Mouse (Mus musculus): ENCODE data around the gene Sowahd. TPM values are rescaled to one million over a fixed set of nuclear protein-coding genes. Genes with fewer than 3 reads are reported as not detected.

The Sowahd gene
- polyA plus RNA-seq, 1 experiment from 2014 or later: 0.11 TPM

- ATAC-seq: peak; percentile 94
- WGBS: 9% methylated on average over 38 of the region's 38 CpGs
Measured at GRCm38 (mm10) chrX:37084927-37085660, 36.4 kb downstream of the Sowahd start, which contains the start of gene Rpl39. TSS of gene Rpl39 (minus strand) at chrX:37085402.

GRCm38 (mm10) chrX:37085665-37086064, 37.0 kb downstream of the Sowahd start:
- H3K27ac ChIP-seq (ENCODE audit: low read length): peak overlapping the region; percentile 91
- H3K9me3 ChIP-seq (ENCODE audit: control insufficient read depth, low read length): no peaks in the 10 kb centered on the region
- no peaks in the 10 kb centered on the region for H3K4me1 ChIP-seq (ENCODE audit: control insufficient read depth, insufficient read depth, low read length)
- peak overlapping the region; percentile 56 for H3K4me3 ChIP-seq (ENCODE audit: low read length)
- WGBS: 19% methylated on average over 9 of the region's 9 CpGs
- ATAC-seq: no peak; the same call in 1 of the 2 replicates
- H3K27me3 ChIP-seq (replicated peaks; ENCODE audit: control insufficient read depth, insufficient read depth, low read length): no peaks in the 10 kb centered on the region
- peak overlapping the region; percentile 35 for H3K4me2 ChIP-seq (ENCODE audit: low read depth, low read length)
- peak overlapping the region; percentile 60 for H3K9ac ChIP-seq (ENCODE audit: low read depth, low read length)
- no peaks in the 10 kb centered on the region for H3K36me3 ChIP-seq (ENCODE audit: control insufficient read depth, insufficient read depth, low read length)

More at GRCm38 (mm10) chrX:37084927-37085660, 36.4 kb downstream of the Sowahd start, which contains the start of gene Rpl39:
- H3K27me3 ChIP-seq (replicated peaks; ENCODE audit: control insufficient read depth, insufficient read depth, low read length): no peaks in the 10 kb centered on the region
- no peaks in the 10 kb centered on the region for H3K9me3 ChIP-seq (ENCODE audit: control insufficient read depth, low read length)
- peak within 1 kb of the TSS; percentile 65 for H3K4me2 ChIP-seq (ENCODE audit: low read depth, low read length)
- H3K4me1 ChIP-seq (ENCODE audit: control insufficient read depth, insufficient read depth, low read length): no peaks in the 10 kb centered on the region
- H3K4me3 ChIP-seq (ENCODE audit: low read length): peak within 1 kb of the TSS; percentile 56
- H3K36me3 ChIP-seq (ENCODE audit: control insufficient read depth, insufficient read depth, low read length): no peaks in the 10 kb centered on the region
- peak within 1 kb of the TSS; percentile 91 for H3K27ac ChIP-seq (ENCODE audit: low read length)
- H3K9ac ChIP-seq (ENCODE audit: low read depth, low read length): peak within 1 kb of the TSS; percentile 74

- Histone ChIP-seq H3K4me3 (ENCODE audit: low read length) (no peak overlapping the region), H3K4me2 (ENCODE audit: low read depth, low read length) (no peak overlapping the region), H3K27ac (ENCODE audit: low read length) (no peak overlapping the region), H3K27me3 (replicated peaks; ENCODE audit: control insufficient read depth, insufficient read depth, low read length) (no peaks in the 10 kb centered on the region), H3K36me3 (ENCODE audit: control insufficient read depth, insufficient read depth, low read length) (no peaks in the 10 kb centered on the region), H3K9ac (ENCODE audit: low read depth, low read length) (no peak overlapping the region), H3K9me3 (ENCODE audit: control insufficient read depth, low read length) (no peaks in the 10 kb centered on the region), H3K4me1 (ENCODE audit: control insufficient read depth, insufficient read depth, low read length) (no peaks in the 10 kb centered on the region)
- 90% methylated on average over 1 of the region's 1 CpGs for WGBS
- ATAC-seq: no peak
Measured at GRCm38 (mm10) chrX:37088778-37089177, 40.1 kb downstream of the Sowahd start.

GRCm38 (mm10) chrX:37091457-37091856, 42.8 kb downstream of the Sowahd start:
- no peak overlapping the region for H3K4me2 ChIP-seq (ENCODE audit: low read depth, low read length)
- H3K9ac ChIP-seq (ENCODE audit: low read depth, low read length): no peak overlapping the region
- H3K27me3 ChIP-seq (replicated peaks; ENCODE audit: control insufficient read depth, insufficient read depth, low read length): no peaks in the 10 kb centered on the region
- no peaks in the 10 kb centered on the region for H3K4me1 ChIP-seq (ENCODE audit: control insufficient read depth, insufficient read depth, low read length)
- no peaks in the 10 kb centered on the region for H3K9me3 ChIP-seq (ENCODE audit: control insufficient read depth, low read length)
- H3K4me3 ChIP-seq (ENCODE audit: low read length): no peak overlapping the region
- no peak for ATAC-seq
- WGBS: 66% methylated on average over 3 of the region's 3 CpGs
- no peak overlapping the region for H3K27ac ChIP-seq (ENCODE audit: low read length)
- no peaks in the 10 kb centered on the region for H3K36me3 ChIP-seq (ENCODE audit: control insufficient read depth, insufficient read depth, low read length)

GRCm38 (mm10) chrX:37095106-37095768, 46.6 kb downstream of the Sowahd start:
- Histone ChIP-seq H3K27me3 (replicated peaks; ENCODE audit: control insufficient read depth, insufficient read depth, low read length) (no peaks in the 10 kb centered on the region), H3K4me2 (ENCODE audit: low read depth, low read length) (no peak overlapping the region), H3K4me1 (ENCODE audit: control insufficient read depth, insufficient read depth, low read length) (no peaks in the 10 kb centered on the region), H3K36me3 (ENCODE audit: control insufficient read depth, insufficient read depth, low read length) (no peaks in the 10 kb centered on the region), H3K27ac (ENCODE audit: low read length) (no peak overlapping the region), H3K4me3 (ENCODE audit: low read length) (no peak overlapping the region), H3K9me3 (ENCODE audit: control insufficient read depth, low read length) (no peaks in the 10 kb centered on the region), H3K9ac (ENCODE audit: low read depth, low read length) (no peak overlapping the region)
- no peak for ATAC-seq
- WGBS: 91% methylated on average over 11 of the region's 11 CpGs

GRCm38 (mm10) chrX:37098681-37099080, 50.0 kb downstream of the Sowahd start:
- no peaks in the 10 kb centered on the region for H3K9me3 ChIP-seq (ENCODE audit: control insufficient read depth, low read length)
- no peak for ATAC-seq
- no peaks in the 10 kb centered on the region for H3K36me3 ChIP-seq (ENCODE audit: control insufficient read depth, insufficient read depth, low read length)
- no peak overlapping the region for H3K4me2 ChIP-seq (ENCODE audit: low read depth, low read length)
- no peak overlapping the region for H3K27ac ChIP-seq (ENCODE audit: low read length)
- no peak overlapping the region for H3K4me3 ChIP-seq (ENCODE audit: low read length)
- no peaks in the 10 kb centered on the region for H3K27me3 ChIP-seq (replicated peaks; ENCODE audit: control insufficient read depth, insufficient read depth, low read length)
- H3K9ac ChIP-seq (ENCODE audit: low read depth, low read length): no peak overlapping the region
- WGBS: 94% methylated on average over 3 of the region's 3 CpGs
- H3K4me1 ChIP-seq (ENCODE audit: control insufficient read depth, insufficient read depth, low read length): no peaks in the 10 kb centered on the region

Other genes with a start within 250 kb of the Sowahd start
- gene Ube2a, start 174.9 kb upstream of the Sowahd start, polyA plus RNA-seq (2015; fragmentation: Nextera tagmentation; extraction: Ambion mirVana): 105 and 108 TPM in 2 replicates
- gene C330007P06Rik, start 174.7 kb upstream of the Sowahd start, polyA plus RNA-seq (2015; fragmentation: Nextera tagmentation; extraction: Ambion mirVana): 24.9 and 25.5 TPM in 2 replicates
- 1.4 and 1.5 TPM in 2 replicates for gene Nkrf, start 145.9 kb upstream of the Sowahd start, polyA plus RNA-seq (2015; fragmentation: Nextera tagmentation; extraction: Ambion mirVana)
- gene Sept6, start 57.1 kb upstream of the Sowahd start, polyA plus RNA-seq (2015; fragmentation: Nextera tagmentation; extraction: Ambion mirVana): 11.0 and 12.1 TPM in 2 replicates
- gene Rpl39, start 36.6 kb downstream of the Sowahd start, polyA plus RNA-seq (2015; fragmentation: Nextera tagmentation; extraction: Ambion mirVana): 429 and 442 TPM in 2 replicates
- gene Upf3b, start 61.5 kb downstream of the Sowahd start, polyA plus RNA-seq (2015; fragmentation: Nextera tagmentation; extraction: Ambion mirVana): 12.1 and 14.2 TPM in 2 replicates
- 10.8 and 10.9 TPM in 2 replicates for gene Nkap, start 78.0 kb downstream of the Sowahd start, polyA plus RNA-seq (2015; fragmentation: Nextera tagmentation; extraction: Ambion mirVana)
- not detected in 2 replicates for gene Akap14, start 120.0 kb downstream of the Sowahd start, polyA plus RNA-seq (2015; fragmentation: Nextera tagmentation; extraction: Ambion mirVana)
- gene Ndufa1, start 142.3 kb downstream of the Sowahd start, polyA plus RNA-seq (2015; fragmentation: Nextera tagmentation; extraction: Ambion mirVana): 382 and 399 TPM in 2 replicates
- 7.6 and 8.1 TPM in 2 replicates for gene Rnf113a1, start 142.4 kb downstream of the Sowahd start, polyA plus RNA-seq (2015; fragmentation: Nextera tagmentation; extraction: Ambion mirVana)
- gene Gm9, start 162.2 kb downstream of the Sowahd start, polyA plus RNA-seq (2015; fragmentation: Nextera tagmentation; extraction: Ambion mirVana): not detected in 2 replicates
- not detected in 2 replicates for gene Rhox1, start 173.4 kb downstream of the Sowahd start, polyA plus RNA-seq (2015; fragmentation: Nextera tagmentation; extraction: Ambion mirVana)
- gene Rhox2a, start 196.1 kb downstream of the Sowahd start, polyA plus RNA-seq (2015; fragmentation: Nextera tagmentation; extraction: Ambion mirVana): not detected in 2 replicates
- gene Rhox3a, start 201.1 kb downstream of the Sowahd start, polyA plus RNA-seq (2015; fragmentation: Nextera tagmentation; extraction: Ambion mirVana): not detected in 2 replicates
- gene Rhox4a, start 216.5 kb downstream of the Sowahd start, polyA plus RNA-seq (2015; fragmentation: Nextera tagmentation; extraction: Ambion mirVana): not detected in 2 replicates

Measured in intestine, embryonic 16.5 days (tissue).